Comparison of ENCODE assay signal across 8 mouse cellular contexts in genomic region chr10:13008737-13009121, GRCm38 (mm10). TPM values are rescaled to one million over a fixed set of nuclear protein-coding genes. Genes with fewer than 3 reads are reported as not detected.
A peak's percentile ranks its signal among the peaks of the same experiment; 100 is the strongest.
DNase-seq lines count a peak whose midpoint lies in the region; ATAC-seq and TF ChIP-seq lines count a peak whose summit lies in the region.

No protein-coding gene starts in this region.

- WGBS in embryonic facial prominence, embryonic 14.5 days = 1% methylated on average over 29 of the region's 29 CpGs
- under 1% methylated on average over 29 of the region's 29 CpGs for WGBS in intestine, embryonic 16.5 days
- WGBS in midbrain, postnatal 0 days = 1% methylated on average over 29 of the region's 29 CpGs

- intact Hi-C loops in gastrocnemius, postnatal 36 days (cut with DNase I) = no loop called here

- no peak for ATAC-seq in embryonic facial prominence, embryonic 14.5 days (ENCODE audit: low read depth)
- peak; percentile 31 for ATAC-seq in intestine, embryonic 16.5 days
- peak; percentile 51 for ATAC-seq in midbrain, postnatal 0 days (ENCODE audit: low FRiP score)
- ATAC-seq in inflammation-experienced regulatory T-cells, adult 6 months = no peak

- H3K9ac ChIP-seq in embryonic facial prominence, embryonic 14.5 days (ENCODE audit: low read depth, low read length) = peak overlapping the region; percentile 81
- H3K9ac ChIP-seq in intestine, embryonic 16.5 days (ENCODE audit: low read depth, low read length) = peak overlapping the region; percentile 81
- peak overlapping the region; percentile 71 for H3K9ac ChIP-seq in midbrain, postnatal 0 days (replicated peaks; ENCODE audit: low read length, poor library complexity, severe bottlenecking)

- H3K9me3 ChIP-seq in embryonic facial prominence, embryonic 14.5 days (ENCODE audit: control insufficient read depth, low read length) = no peaks in the 10 kb centered on the region
- no peaks in the 10 kb centered on the region for H3K9me3 ChIP-seq in intestine, embryonic 16.5 days (ENCODE audit: control insufficient read depth, low read length)
- H3K9me3 ChIP-seq in midbrain, postnatal 0 days (ENCODE audit: low read length) = no peaks in the 10 kb centered on the region

- DNase-seq in layer of hippocampus, adult 2 months (ENCODE audit: low spot score in 2 of 2) = peak in 1 of 2 experiments; percentile 12
- DNase-seq in layer of hippocampus, adult 9-10 months (ENCODE audit: low spot score) = no peak
- no peak for DNase-seq in embryonic facial prominence, embryonic 14.5 days (ENCODE audit: low spot score)
- DNase-seq in midbrain, postnatal 0 days (ENCODE audit: low spot score) = no peak
- no peak for DNase-seq in gastrocnemius, postnatal 36 days
- DNase-seq in layer of hippocampus, adult 11-12 months (ENCODE audit: low spot score) = no peak

- peak overlapping the region; percentile 80 for H3K27ac ChIP-seq in layer of hippocampus, adult 2 months
- H3K27ac ChIP-seq in embryonic facial prominence, embryonic 14.5 days (replicated peaks; ENCODE audit: low read depth, low read length) = peak overlapping the region; percentile 69; the same call in 1 of the 2 replicates
- peak overlapping the region; percentile 34 for H3K27ac ChIP-seq in intestine, embryonic 16.5 days (ENCODE audit: low read length)
- peak overlapping the region; percentile 77 for H3K27ac ChIP-seq in midbrain, postnatal 0 days (ENCODE audit: low read depth, low read length)

- H3K27me3 ChIP-seq in embryonic facial prominence, embryonic 14.5 days (replicated peaks; ENCODE audit: control insufficient read depth, insufficient read depth, low read length) = no peaks in the 10 kb centered on the region
- H3K27me3 ChIP-seq in intestine, embryonic 16.5 days (replicated peaks; ENCODE audit: control insufficient read depth, insufficient read depth, low read length) = no peaks in the 10 kb centered on the region
- no peaks in the 10 kb centered on the region for H3K27me3 ChIP-seq in midbrain, postnatal 0 days (ENCODE audit: insufficient read depth, low read length)

- no peak for TF ChIP-seq CTCF in layer of hippocampus, adult 2 months (conservative IDR thresholded peaks at IDR 0.05)
- TF ChIP-seq CTCF in midbrain, postnatal 0 days (IDR thresholded peaks at IDR 0.05) = no peak

- H3K4me1 ChIP-seq in embryonic facial prominence, embryonic 14.5 days (ENCODE audit: control insufficient read depth, insufficient read depth, low read length) = peaks cover 7% of the 10 kb centered on the region
- peaks cover 13% of the 10 kb centered on the region for H3K4me1 ChIP-seq in intestine, embryonic 16.5 days (ENCODE audit: control insufficient read depth, insufficient read depth, low read length)
- H3K4me1 ChIP-seq in midbrain, postnatal 0 days (ENCODE audit: insufficient read depth, low read length) = peaks cover 6% of the 10 kb centered on the region

- peaks cover 6% of the 10 kb centered on the region; the same call in 1 of the 2 replicates for H3K36me3 ChIP-seq in embryonic facial prominence, embryonic 14.5 days (ENCODE audit: control insufficient read depth, insufficient read depth, low read length)
- H3K36me3 ChIP-seq in intestine, embryonic 16.5 days (ENCODE audit: control insufficient read depth, insufficient read depth, low read length) = 0 out of 2 replicates have a peak, but pooled peaks cover 2% of the 10 kb centered on the region
- H3K36me3 ChIP-seq in midbrain, postnatal 0 days (ENCODE audit: insufficient read depth, low read length) = no peaks in the 10 kb centered on the region

- H3K4me3 ChIP-seq in layer of hippocampus, adult 2 months = peak overlapping the region; percentile 89
- H3K4me3 ChIP-seq in embryonic facial prominence, embryonic 14.5 days (ENCODE audit: low read depth, low read length) = peak overlapping the region; percentile 74
- H3K4me3 ChIP-seq in intestine, embryonic 16.5 days (ENCODE audit: low read length) = peak overlapping the region; percentile 85
- H3K4me3 ChIP-seq in midbrain, postnatal 0 days (ENCODE audit: low read depth, low read length) = peak overlapping the region; percentile 64

- peak overlapping the region; percentile 79 for H3K4me2 ChIP-seq in embryonic facial prominence, embryonic 14.5 days (ENCODE audit: low read depth, low read length)
- H3K4me2 ChIP-seq in intestine, embryonic 16.5 days (ENCODE audit: low read depth, low read length) = peak overlapping the region; percentile 67
- H3K4me2 ChIP-seq in midbrain, postnatal 0 days (ENCODE audit: low read depth, low read length, poor library complexity, severe bottlenecking) = peak overlapping the region; percentile 88

RNA-seq across cellular contexts. Expression of gene Sf3b5, which starts 3.6 kb away (rescaled TPM):
- total RNA-seq in layer of hippocampus, adult 2 months (2021) = 1 to 10 TPM; 9.4 to 9.7 TPM
- polyA plus RNA-seq in embryonic facial prominence, embryonic 14.5 days (2014; fragmentation: Nextera tagmentation; extraction: Ambion mirVana) = 39.8 and 42.7 TPM in 2 replicates
- 30.8 and 35.0 TPM in 2 replicates for polyA plus RNA-seq in intestine, embryonic 16.5 days (2015; fragmentation: Nextera tagmentation; extraction: Ambion mirVana)
- 18.4 and 24.8 TPM in 2 replicates for total RNA-seq in midbrain, postnatal 0 days (2014; rRNA removed)
- 24.2 and 24.8 TPM in 2 replicates for polyA plus RNA-seq in midbrain, postnatal 0 days (2015; fragmentation: Nextera tagmentation; extraction: Ambion mirVana)
- polyA plus RNA-seq in inflammation-experienced regulatory T-cells, adult 6 months (2017; shearing (Covaris generic)) = 10 to 100 TPM; 37.0 to 38.5 (median 37.3) TPM
- total RNA-seq in gastrocnemius, postnatal 36 days (2021) = 1 to 10 TPM; 4.2 to 4.4 TPM

RNA-seq across cellular contexts. Expression of gene Stx11, which starts 44.6 kb away (rescaled TPM):
- total RNA-seq in layer of hippocampus, adult 2 months (2021) = under 1 TPM; 0.07 to 0.33 TPM
- polyA plus RNA-seq in embryonic facial prominence, embryonic 14.5 days (2014; fragmentation: Nextera tagmentation; extraction: Ambion mirVana) = 3.8 and 5.4 TPM in 2 replicates
- 1.1 and 1.6 TPM in 2 replicates for polyA plus RNA-seq in intestine, embryonic 16.5 days (2015; fragmentation: Nextera tagmentation; extraction: Ambion mirVana)
- 1.8 and 7.8 TPM in 2 replicates for total RNA-seq in midbrain, postnatal 0 days (2014; rRNA removed)
- 0.92 and 1.1 TPM in 2 replicates for polyA plus RNA-seq in midbrain, postnatal 0 days (2015; fragmentation: Nextera tagmentation; extraction: Ambion mirVana)
- polyA plus RNA-seq in inflammation-experienced regulatory T-cells, adult 6 months (2017; shearing (Covaris generic)) = 10 to 100 TPM; 19.2 to 28.4 (median 20.6) TPM
- under 1 TPM; 0.20 to 0.48 TPM for total RNA-seq in gastrocnemius, postnatal 36 days (2021)

RNA-seq across cellular contexts. Expression of gene Plagl1, which starts 51.6 kb away (rescaled TPM):
- 10 to 100 TPM; 14.1 to 17.4 TPM for total RNA-seq in layer of hippocampus, adult 2 months (2021)
- polyA plus RNA-seq in embryonic facial prominence, embryonic 14.5 days (2014; fragmentation: Nextera tagmentation; extraction: Ambion mirVana) = 391 and 411 TPM in 2 replicates
- 113 and 119 TPM in 2 replicates for polyA plus RNA-seq in intestine, embryonic 16.5 days (2015; fragmentation: Nextera tagmentation; extraction: Ambion mirVana)
- 39.0 and 122 TPM in 2 replicates for total RNA-seq in midbrain, postnatal 0 days (2014; rRNA removed)
- polyA plus RNA-seq in midbrain, postnatal 0 days (2015; fragmentation: Nextera tagmentation; extraction: Ambion mirVana) = 16.1 and 20.1 TPM in 2 replicates
- polyA plus RNA-seq in inflammation-experienced regulatory T-cells, adult 6 months (2017; shearing (Covaris generic)) = 1 to 10 TPM in 2 of 3 experiments, under 1 TPM in 1; 0.25 to 2.8 (median 2.2) TPM
- total RNA-seq in gastrocnemius, postnatal 36 days (2021) = 1 to 10 TPM; 3.3 to 4.3 TPM

Comparison
In these comparisons a context has a peak if more than half of its experiments do, and no peak if none do; other contexts are left out.
1. ATAC-seq: peak in intestine, embryonic 16.5 days (single experiment) and midbrain, postnatal 0 days (single experiment); none in embryonic facial prominence, embryonic 14.5 days (single experiment) and inflammation-experienced regulatory T-cells, adult 6 months (single experiment).
2. Peak in every context shown above with its lines, with median percentiles within 50 percentile points of each other: H3K27ac ChIP-seq, H3K4me3 ChIP-seq, H3K4me2 ChIP-seq and H3K9ac ChIP-seq.